Mouse (Mus musculus): ENCODE results near the gene Gm973.

DNA sequence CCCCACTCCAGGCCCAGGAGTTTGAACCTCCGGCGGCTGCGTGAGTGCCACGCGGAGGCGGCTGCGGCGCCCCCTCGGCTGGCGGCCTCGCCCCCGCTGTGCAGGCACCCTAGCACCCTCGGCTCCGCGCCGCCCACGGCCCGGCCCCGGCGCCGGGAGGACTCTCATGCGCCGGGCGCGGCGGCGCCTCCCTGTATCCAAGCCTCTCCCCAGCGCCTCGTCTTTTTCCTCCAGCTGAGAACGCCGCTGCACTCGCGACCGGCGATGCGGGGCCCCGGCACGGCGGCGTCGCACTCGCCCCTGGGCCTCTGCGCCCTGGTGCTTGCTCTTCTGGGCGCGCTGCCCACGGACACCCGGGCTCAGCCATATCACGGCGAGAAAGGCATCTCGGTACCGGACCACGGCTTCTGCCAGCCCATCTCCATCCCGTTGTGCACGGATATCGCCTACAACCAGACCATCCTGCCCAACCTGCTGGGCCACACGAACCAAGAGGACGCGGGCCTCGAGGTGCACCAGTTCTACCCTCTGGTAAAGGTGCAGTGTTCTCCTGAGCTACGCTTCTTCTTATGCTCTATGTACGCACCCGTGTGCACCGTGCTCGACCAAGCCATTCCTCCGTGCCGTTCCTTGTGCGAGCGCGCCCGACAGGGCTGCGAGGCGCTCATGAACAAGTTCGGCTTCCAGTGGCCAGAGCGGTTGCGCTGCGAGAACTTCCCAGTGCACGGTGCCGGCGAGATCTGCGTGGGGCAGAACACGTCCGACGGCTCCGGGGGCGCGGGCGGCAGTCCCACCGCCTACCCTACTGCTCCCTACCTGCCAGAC lies 33.2 kb upstream of the Gm973 start:
- TF ChIP-seq EP300 (IDR thresholded peaks at IDR 0.05) (no peak), CTCF (IDR thresholded peaks at IDR 0.05) (no peak)
